Mouse (Mus musculus): ENCODE results near the gene Prex1.

The Prex1 gene

DNA sequence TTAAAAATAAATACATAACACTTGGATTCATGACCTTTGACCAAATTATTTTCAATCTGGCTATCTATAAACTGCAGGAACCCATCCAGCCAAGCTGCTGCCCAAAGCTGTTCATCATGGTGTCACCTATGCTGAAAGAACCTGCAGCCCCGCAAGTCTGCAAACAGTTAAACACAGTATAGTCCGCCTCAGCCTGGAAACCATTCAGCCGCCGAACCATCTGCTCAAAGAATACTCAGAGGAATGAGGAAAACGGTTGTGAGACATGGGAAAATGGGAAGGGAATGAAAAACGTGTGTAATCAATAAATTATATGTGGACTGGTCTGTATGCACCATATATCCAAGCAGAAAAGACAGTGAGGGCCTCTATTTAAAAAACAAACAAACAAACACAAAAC lies 13.3 kb upstream of the Prex1 start:
- DNase-seq (ENCODE audit: low spot score): no peak

DNA sequence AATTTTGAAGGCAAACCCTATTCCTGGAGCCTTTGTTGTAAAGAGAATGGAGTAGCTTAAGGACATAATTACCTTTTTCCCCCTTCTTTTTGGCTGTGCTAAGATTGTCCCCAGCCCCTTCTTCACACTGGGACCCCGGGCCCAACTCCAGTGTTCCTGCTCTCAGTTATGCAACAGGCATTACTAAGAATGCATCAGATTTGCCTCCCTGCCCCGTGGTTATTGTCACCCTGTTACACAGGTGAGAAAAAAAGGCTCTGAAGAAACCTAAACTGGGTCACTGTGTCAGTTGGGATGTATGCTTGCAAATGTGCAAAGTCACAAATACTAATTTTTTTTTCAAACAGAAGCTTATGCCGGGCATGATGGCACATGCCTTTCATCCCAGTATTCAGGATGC lies 6.8 kb upstream of the Prex1 start:
- DNase-seq (ENCODE audit: low spot score): no peak

DNA sequence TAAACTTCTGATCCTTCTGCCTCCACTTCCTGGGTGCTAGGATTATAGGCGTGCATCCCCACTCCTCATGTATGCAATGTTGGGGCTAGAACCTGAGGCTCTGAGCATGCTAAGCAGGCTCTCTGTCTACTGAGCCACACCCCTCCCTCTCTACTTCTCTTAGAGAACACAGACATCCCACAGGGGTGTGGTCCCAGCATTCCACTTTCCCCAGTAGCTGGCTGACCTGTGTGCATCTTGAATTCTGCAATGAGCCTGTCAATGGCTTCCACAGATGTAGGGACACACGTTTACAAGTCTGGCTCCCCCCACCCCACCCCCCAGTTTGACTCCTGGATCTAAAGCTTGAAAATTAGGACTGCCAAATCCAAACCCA lies 6.3 kb upstream of the Prex1 start:
- no peak for DNase-seq (ENCODE audit: low spot score)

DNA sequence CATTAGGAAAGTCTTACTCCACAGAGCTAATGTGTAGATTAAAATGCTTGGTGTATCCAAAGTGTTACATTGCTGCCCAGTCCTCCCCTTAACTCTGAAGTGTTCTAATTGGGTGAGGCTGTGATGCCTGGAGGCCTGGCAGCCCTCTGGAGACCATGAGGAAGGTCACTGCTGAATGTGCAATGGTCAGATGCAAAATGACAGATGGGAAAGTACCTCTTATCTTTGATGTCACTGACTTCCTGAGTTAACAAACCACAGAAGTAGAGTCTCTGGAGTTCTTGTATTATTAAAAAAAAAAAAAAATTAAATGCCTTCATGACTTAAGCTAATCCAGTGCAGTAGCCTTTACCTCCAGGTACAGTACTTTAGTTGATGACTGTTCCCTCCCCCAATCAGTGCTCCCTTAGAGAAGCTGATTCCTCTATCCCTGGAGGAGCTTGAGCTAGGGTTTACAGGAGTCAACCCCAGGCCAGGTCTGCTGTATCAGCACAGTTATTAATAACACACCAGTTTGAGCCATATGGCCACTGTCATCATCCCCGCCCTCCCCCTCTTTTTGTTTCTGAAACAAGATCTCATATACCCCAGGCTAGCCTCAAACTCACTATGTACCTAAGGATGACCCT lies 5.8 kb upstream of the Prex1 start:
- no peak for DNase-seq (ENCODE audit: low spot score)

DNA sequence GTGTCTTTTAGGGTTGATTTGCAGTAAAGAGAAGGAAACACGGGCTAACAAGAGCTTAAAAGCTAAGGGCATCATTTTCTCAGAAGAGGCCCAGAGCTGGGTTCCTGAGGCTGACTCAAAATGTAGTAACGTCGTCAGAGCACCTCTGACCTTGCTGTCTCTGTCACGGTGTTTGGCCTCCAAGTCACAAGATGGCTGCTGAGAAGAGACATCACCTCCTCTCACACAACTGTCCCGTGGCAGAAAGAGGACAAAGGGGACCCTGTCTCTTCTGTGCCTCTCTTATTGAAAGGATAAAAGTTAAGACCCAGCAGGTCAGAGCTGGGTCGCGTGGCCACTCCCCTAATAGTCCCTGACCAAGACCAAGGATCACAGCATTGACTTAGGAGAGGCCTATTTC lies 2.4 kb upstream of the Prex1 start:
- DNase-seq (ENCODE audit: low spot score): no peak

DNA sequence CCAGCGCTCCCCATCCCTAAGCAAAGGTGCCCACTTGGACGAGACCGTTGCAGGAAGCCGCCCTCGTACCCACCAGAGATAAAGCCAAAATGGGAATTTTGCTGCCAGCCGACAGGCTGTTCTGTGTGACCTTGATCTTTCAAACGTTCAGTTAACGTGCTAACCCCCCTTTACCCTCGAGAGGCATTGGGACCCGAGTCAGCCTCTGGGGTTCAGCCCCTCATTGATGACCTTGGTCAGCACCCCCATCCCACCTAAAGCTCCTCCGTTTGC lies 731 bp upstream of the Prex1 start:
- DNase-seq (ENCODE audit: low spot score): no peak

DNA sequence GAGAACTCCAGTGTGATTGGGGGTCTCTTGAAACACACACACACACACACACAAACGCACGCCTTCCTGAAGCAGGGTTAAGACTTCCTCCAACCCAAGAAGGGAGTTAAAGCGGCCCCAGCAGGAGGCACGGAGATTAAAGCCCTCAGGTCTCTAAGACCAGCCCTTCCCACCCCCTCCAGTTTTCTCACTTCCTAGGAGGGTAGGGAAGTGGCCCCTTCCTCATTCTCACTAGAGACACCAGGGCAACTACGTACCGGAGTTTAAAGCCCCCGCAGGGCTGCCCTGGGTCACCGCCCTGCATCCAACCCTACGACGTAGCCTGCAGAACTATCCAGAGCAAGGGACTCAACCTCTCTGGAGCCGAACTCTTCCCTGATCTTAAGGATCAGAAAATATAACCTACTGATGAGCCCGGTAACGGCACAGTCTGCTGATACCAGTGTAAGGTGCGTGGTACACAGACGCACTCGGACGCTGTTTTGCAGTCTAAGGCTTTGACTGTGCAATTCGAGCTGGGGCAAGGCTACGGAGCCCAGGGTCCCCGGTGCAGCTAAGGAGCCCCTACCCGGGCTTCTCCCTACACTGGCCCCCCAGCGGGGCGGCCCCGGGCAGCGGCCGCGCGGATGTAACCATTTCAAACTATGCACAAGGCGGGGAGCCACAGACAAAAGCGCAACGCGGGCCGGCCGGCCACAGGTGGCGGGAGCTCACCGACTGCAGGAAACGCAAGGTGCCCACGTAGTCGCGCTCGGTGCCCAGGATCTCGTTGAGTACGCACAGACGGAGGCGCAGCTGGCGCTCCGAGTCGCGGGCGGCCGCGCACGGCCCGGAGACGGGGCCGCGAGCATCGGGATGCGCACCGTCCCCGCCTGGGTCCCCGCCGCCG lies 587 bp downstream of the Prex1 start:
- DNase-seq (ENCODE audit: low spot score): no peak

DNA sequence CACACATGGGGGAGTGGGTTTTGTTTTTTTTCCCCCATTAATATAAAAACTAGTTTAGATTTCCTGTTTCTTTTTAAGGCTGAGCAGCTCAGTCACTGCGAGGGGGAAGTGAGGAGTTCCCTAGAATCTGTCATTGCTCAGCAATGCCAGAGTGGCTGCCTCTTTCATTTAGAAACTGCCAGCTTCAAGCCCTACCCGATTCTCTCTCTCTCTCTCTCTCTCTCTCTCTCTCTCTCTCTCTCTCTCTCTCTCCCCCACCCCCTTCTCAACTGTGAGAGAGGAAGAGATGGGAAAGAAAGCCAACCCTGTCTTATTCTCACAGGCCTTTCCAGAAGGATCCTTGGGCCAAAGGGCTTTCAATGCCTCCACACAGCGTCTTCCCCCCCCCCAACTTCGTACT lies 1.3 kb downstream of the Prex1 start:
- DNase-seq (ENCODE audit: low spot score): no peak

DNA sequence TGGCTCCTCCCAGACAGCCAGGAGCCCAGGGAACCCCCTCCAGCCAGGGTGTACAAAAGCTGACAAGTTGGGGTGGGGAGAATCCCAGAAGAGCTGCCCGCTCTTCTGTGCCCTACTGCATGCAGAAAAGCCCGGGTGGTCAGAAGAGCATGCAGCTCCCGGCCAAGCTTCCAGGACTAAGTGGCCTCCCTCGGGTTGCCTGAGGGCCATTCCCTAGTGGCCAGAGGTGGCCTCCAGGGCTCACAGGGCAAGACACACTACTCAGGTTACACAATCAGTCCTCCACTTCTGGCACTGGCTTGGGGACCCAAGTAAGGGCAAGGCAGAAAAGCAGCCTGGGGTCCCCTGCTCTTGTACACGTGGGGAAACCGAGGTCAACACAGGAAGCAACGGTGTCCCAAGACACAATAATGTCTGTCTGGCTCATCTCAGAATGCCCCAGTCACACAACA lies 1.9 kb downstream of the Prex1 start:
- no peak for DNase-seq (ENCODE audit: low spot score)

DNA sequence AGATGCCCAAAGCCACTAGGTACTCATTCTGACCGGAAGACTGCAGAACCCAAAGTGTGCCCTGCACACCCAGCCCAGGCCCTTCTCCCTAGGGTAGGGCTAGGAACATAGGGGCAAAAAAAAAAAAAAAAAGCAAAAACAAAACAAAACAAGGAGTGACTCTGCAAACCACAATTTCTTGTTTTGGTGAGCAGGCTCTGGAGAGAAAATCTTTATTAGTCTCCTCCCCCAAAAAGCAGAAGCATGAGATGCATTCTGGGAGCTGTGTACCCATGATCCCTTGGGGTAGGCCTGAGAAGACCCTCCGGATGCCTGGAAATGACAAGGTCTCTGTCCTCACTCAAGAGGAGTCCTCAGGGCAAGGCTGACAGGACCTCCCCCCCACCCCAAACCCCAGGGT lies 3.7 kb downstream of the Prex1 start:
- no peak for DNase-seq (ENCODE audit: low spot score)

DNA sequence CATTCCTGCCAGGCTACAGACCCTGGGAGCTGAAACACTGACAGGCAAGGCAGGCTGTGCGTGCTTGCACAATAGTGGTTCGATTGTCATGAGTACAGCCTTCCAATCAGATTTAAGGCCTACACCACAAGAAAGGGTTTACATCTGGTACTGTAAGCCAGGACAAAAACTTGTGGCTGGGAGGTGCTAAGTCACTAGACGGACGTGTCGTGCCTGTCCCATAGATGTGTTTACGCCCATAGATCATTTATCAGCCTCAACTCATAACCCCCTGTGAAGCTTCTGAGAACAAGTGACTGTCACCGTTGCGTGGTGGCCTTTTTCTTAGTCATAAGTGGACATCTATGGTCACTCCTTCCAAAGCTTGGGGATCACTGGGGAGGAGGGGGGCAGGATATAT lies 5.3 kb downstream of the Prex1 start:
- no peak for DNase-seq (ENCODE audit: low spot score)

DNA sequence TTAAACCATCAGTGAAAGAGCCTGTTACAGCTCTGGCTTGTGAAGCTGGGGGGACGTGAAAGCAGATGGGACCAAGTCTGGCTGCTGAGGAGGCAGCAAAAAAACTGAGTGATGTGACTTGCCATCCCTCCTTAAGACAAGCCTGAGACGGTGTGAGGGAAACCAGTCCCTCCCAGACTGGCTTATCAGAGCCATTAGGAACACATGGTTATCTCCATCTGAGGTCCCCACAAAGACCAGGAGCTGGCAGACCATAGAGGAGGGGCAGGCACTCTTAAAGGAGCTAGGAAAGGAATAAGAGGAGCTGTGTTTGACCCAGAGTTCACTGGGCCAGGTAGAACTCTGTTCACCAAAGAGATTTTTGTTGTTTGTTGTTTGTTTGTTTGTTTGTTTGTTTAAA lies 7.1 kb downstream of the Prex1 start:
- DNase-seq (ENCODE audit: low spot score): no peak

DNA sequence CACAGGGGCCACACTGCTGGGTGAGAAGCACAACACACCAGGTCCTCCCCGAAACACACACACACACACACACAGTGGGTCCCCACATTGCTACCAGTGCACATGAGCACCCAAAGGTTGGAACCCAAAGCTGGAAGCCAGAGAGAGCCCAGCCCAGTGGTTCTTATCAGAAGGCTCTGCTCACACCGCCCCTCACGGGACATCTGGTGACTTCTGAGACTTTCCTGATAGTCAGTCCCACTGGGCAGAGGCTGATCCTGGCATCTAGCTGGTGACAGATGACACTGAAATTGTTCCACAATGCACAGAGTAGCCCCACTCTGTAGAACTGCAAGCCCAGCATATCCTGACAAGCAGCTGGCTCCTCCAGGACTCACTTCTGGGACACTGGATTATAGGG lies 10.1 kb downstream of the Prex1 start:
- no peak for DNase-seq (ENCODE audit: low spot score)

DNA sequence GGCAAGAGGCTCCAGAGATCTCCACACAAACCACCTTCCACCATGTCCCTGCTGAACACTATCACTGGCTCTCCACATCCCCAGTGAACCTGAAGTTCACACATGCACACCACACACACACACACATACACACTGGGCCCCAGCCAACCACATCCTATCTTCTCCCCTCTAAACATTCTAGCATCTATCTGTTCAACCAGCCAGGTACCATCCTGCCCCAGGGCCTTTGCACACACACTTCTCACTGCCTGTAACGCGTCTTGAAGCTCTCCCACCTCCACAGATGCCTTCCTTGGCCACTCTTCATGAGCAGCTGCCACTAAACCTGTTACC lies 11.6 kb downstream of the Prex1 start:
- DNase-seq (ENCODE audit: low spot score): no peak

DNA sequence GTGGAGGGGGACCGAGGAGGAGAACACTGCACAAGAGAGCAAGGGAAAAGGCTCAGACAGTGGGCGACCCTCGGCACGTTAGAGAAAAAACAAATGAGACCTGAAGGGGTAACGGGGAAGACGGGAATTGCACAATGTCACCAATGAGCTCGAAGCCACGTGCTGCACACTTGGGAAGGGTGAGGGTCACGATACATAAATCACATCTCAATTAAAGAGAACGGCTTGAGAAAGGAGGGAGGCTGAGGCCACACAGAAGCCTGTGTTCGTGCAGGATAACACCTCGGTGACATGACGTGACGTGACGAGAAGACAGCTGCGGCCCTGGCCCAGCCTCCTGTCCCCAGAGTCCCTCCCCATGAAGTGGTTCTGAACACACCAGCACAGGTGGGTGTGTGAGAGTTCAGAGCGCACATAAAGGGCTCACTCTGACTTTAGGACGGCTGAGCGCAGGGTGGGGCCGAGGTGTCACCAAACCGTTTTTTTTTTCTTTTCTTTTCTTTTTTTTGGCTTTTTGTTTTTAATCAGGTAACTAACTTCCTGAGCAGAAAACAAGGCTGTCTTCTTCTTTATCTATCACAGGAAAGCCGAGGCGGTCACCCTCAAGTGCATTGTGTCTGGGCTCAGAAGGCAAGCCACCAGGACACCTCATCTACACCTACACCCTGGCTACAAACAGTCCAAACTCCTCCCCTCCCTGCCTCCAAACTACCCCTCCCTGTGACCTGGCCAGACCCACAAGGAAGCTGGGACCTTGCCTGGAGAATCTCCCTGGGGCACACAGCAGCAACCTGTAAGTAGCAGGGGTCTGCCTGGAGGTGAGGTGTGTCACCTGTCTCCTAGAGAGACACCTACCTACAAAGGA lies 12.2 kb downstream of the Prex1 start:
- DNase-seq (ENCODE audit: low spot score): no peak

DNA sequence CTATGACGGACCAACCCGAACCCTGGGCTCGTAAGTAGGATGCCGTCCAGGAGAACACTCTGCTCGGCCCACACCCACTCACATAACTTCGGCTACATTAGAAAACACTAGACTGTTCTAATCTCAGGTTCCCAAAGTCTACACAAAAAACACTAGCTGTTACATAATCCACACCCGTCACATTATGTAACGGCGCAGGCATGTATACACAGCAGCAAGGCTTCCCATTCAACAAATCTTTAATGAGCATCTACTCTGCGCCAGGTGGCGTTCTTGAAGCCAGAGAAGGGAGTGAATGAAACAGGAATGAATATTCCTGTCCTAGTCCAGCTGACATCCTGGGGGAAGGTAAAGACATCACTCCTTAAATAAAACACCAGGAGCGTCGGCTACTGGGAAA lies 12.9 kb downstream of the Prex1 start:
- DNase-seq (ENCODE audit: low spot score): no peak

DNA sequence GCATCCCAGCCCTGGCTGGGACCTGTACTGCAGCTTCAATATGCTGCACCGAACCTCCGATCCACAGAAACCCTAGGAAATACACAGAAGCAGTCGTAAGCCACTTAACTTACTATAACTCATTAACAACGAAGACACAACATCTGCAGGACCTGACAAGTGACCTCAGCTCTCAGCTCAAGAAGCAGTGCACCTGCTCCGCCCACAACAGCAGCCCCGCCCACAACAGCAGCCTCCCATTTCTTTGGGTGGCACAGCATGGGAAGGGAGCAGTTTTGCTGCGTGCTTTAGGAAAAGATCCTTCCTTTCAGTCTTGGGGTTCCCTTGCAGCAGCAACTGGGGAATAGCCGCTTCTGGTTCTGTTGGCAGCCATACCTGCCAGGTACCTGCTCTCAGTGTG lies 13.5 kb downstream of the Prex1 start:
- no peak for DNase-seq (ENCODE audit: low spot score)

DNA sequence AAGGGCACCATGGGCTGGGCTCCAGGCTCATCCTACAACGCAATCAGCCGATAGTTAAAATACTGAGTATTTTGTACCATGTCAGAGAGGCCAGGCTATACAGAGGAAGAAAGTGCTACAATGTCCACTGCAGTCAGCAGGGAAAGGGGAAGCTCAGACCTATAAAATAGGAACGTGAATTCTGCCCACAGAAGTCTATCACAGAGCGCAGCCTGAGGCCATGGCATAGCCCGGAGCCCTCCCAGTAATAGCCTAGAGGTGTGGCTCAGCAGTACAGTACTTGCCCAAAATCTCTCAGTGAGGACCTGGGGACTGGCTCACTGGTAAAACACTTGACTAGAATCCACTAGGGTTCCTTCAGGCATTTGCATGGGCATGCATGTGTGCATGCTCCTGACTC lies 14.1 kb downstream of the Prex1 start:
- DNase-seq (ENCODE audit: low spot score): no peak

DNA sequence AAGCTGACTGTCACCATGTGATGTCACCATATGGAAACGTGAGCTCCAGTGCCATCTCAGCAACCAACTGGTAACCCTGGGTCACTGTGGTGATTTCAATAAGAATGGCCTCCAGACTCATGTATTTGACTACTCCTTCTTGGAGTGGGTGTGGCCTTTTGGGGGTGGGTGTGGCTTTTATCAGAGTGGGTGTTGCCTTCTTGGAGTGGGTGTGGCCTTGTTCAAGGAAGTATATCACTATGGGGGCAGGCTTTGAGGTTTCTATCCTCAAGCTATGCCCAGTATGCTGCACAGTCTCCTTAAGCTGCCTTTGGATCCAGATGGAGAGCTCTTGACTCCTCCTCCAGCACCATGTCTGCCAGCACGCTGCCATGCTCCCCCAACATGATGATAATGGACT lies 19.0 kb downstream of the Prex1 start:
- no peak for DNase-seq (ENCODE audit: low spot score)

DNA sequence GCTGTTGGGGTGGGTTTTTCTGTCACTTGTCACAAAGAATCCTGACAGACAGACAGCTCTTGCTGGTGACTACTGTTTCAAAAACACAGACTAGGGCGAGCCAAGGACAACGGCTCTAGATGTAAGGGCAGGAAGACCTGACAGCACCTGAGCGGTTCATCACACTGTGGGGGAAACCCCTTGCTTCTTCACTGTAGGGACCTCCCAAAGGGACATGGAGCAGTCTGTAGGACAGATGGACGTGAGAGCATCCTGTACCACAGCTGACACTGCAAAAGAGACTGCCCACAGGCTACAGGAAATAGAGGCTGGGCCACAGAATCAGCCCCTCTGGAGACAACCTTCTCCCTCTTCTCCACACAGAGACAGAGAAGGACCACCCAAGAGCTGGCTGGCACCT lies 20.2 kb downstream of the Prex1 start:
- no peak for DNase-seq (ENCODE audit: low spot score)

DNA sequence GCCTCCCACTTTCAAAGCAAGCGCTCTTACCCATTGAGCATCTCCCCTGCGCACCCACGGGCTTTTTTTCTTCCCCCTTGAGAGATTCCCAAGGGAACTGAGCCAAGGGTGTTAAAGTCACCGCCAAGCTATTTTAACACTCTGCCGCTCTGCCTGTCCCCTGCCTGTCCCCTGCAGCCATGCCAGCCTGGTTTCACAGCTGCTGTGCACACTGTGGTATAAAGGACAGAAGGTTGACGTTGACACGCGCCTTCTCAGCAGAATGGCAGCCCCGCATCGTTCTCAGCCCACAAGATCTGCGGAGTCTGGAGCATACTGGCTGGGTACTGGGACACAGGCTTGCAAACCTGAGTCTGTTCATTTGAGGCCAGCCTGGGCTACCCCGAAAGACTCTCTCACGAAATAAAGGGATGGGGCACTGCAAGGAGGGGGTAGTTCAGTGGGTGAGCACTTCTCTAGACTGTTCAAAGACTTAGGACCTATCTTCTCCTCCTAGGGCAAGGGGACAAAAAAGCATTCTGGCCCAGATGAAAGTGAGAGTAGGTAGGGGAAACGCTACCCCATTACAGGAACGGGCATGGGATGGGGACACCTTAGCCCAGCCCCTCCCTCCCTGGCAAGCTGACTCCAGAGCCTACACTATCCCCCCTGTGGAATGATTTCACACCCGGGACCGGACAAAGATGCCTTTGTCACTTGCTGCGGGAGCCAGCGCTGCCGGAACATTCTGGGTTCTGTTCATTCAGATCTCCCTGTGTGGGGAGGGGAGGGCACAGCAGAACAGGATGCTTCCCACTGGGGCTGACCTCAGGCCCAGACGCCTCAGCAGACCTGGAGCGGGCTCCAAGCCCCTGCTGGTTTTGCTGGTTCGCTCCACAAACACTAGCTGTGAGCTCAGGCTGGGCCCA lies 21.8 kb downstream of the Prex1 start:
- DNase-seq (ENCODE audit: low spot score): no peak

DNA sequence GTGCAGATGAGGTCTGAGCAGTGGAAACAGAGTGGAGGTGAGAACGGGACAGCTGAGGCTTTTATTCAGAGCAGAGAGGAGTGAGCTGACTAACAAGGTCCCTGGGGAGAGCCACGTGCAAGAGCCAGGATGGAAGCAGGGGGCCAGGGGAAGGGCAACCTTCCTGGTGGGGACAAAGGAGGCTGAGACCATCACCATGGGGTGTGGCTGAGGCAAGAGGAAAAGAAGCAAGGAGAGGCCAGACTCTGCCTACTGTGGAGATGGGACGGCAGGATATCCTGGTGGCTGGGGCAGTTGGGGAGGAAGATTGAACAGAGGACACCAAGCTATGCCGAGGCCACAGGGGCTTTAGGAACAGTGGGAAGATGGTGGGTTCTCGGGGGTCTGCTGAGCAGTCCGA lies 26.7 kb downstream of the Prex1 start:
- DNase-seq (ENCODE audit: low spot score): no peak

All from adipocyte (in vitro differentiated cells).